Comparison of ENCODE assay signal across 8 mouse cellular contexts in the genomic region with DNA sequence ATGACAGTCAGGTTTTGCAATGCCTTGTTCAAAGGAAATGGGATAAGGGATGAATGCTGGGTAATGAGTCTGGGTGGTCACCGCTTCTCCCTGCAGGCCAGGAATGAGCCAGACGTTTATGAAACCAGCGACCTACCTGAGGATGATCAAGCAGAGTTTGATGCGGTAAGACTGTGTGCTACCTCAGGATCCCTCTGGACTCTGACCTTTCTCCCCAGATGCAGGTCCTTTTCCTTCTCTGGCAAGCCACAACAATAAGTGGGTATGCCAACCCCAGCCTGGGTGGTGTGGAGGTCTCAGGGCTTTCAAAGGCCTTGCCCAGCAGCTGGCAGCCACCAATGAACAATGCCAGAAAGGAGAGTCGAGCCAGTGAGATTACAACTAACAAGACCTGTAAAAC. TPM values are rescaled to one million over a fixed set of nuclear protein-coding genes. Genes with fewer than 3 reads are reported as not detected.
DNase-seq lines count a peak whose midpoint lies in the region; ATAC-seq and TF ChIP-seq lines count a peak whose summit lies in the region.

No protein-coding gene starts in this region.

- DNase-seq in cerebellum, adult 11-12 months, result peak; percentile 48
- DNase-seq in cerebellum, postnatal 10 days, result no peak
- DNase-seq in testis, postnatal 14 days (ENCODE audit: low spot score), result no peak
- DNase-seq in liver, embryonic 11.5 days (ENCODE audit: low spot score), result no peak
- no peak for DNase-seq in left cerebral cortex, adult 18-20 months (ENCODE audit: low spot score in 2 of 2)
- no peak for DNase-seq in left cerebral cortex, postnatal 14 days (ENCODE audit: low spot score in 2 of 2)
- DNase-seq in gastrocnemius, postnatal 10 days, result no peak

- H3K4me3 ChIP-seq in testis, adult 2 months (ENCODE audit: control insufficient read depth, low read depth, low read length), result peak overlapping the region; percentile 91
- peak overlapping the region; percentile 100 for H3K4me3 ChIP-seq in liver, embryonic 11.5 days (ENCODE audit: low read depth, low read length)

- H3K4me1 ChIP-seq in testis, adult 2 months (ENCODE audit: control insufficient read depth, insufficient read depth, low read length), result peaks cover 14% of the 10 kb centered on the region
- peaks cover 35% of the 10 kb centered on the region for H3K4me1 ChIP-seq in liver, embryonic 11.5 days (replicated peaks; ENCODE audit: control insufficient read depth, insufficient read depth, low read length)

- no peaks in the 10 kb centered on the region for H3K9me3 ChIP-seq in liver, embryonic 11.5 days (ENCODE audit: control insufficient read depth, low read length)

- no peak overlapping the region for H3K27ac ChIP-seq in testis, adult 2 months (ENCODE audit: control insufficient read depth, insufficient read depth, low read depth, low read length)
- peak overlapping the region; percentile 54; the same call in 1 of the 2 replicates for H3K27ac ChIP-seq in liver, embryonic 11.5 days (ENCODE audit: low read depth, low read length)

- TF ChIP-seq CTCF in testis, adult 2 months (IDR thresholded peaks at IDR 0.05; ENCODE audit: control insufficient read depth, insufficient read depth, insufficient replicate concordance, low read depth, low read length), result no peak

- intact Hi-C loops in left cerebral cortex, postnatal 14 days (cut with DNase I), result loop anchor here (2.0 kb wide), 1 partner anchor 21 kb away; the partner anchor contains the start of gene Mbd6

- H3K4me2 ChIP-seq in liver, embryonic 11.5 days, result peak overlapping the region; percentile 97

- peaks cover 1% of the 10 kb centered on the region for H3K36me3 ChIP-seq in testis, adult 2 months (ENCODE audit: control insufficient read depth, insufficient read depth, low read length)
- peaks cover 11% of the 10 kb centered on the region; the same call in 1 of the 2 replicates for H3K36me3 ChIP-seq in liver, embryonic 11.5 days (ENCODE audit: control insufficient read depth, insufficient read depth, low read length)

- no peak for ATAC-seq in liver, embryonic 11.5 days (replicated peaks; ENCODE audit: low FRiP score)

- H3K9ac ChIP-seq in liver, embryonic 11.5 days (ENCODE audit: low read depth, low read length), result peak overlapping the region; percentile 100

- 71% methylated on average over 5 of the region's 5 CpGs for WGBS in liver, embryonic 11.5 days

- H3K27me3 ChIP-seq in testis, adult 2 months (ENCODE audit: control insufficient read depth, insufficient read depth, low read length), result no peaks in the 10 kb centered on the region; the same call in 1 of the 2 replicates
- peaks cover 19% of the 10 kb centered on the region for H3K27me3 ChIP-seq in liver, embryonic 11.5 days (replicated peaks; ENCODE audit: control insufficient read depth, insufficient read depth, low read length)

- no peak for TF ChIP-seq POLR2A in testis, adult 2 months (IDR thresholded peaks at IDR 0.05; ENCODE audit: control insufficient read depth, low read depth, low read length)

RNA-seq across cellular contexts. Expression of gene Dctn2, which starts 1.1 kb away (rescaled TPM):
- 391 and 429 TPM in 2 replicates for polyA plus RNA-seq in testis, adult 2 months (2012; rRNA removed)
- polyA plus RNA-seq in liver, embryonic 11.5 days (2014; fragmentation: Nextera tagmentation; extraction: Ambion mirVana), result 135 TPM in 2 replicates
- 100 to 1,000 TPM; 260 TPM for total RNA-seq in left cerebral cortex, adult 18-20 months (2021)
- 100 to 1,000 TPM; 308 to 321 TPM for total RNA-seq in left cerebral cortex, postnatal 14 days (2021)
- total RNA-seq in gastrocnemius, postnatal 10 days (2021), result 100 to 1,000 TPM; 117 to 120 TPM

RNA-seq across cellular contexts. Expression of gene Kif5a, which starts 4.2 kb away (rescaled TPM):
- polyA plus RNA-seq in testis, adult 2 months (2012; rRNA removed), result 3.3 and 3.9 TPM in 2 replicates
- 1.3 and 1.4 TPM in 2 replicates for polyA plus RNA-seq in liver, embryonic 11.5 days (2014; fragmentation: Nextera tagmentation; extraction: Ambion mirVana)
- 1,000 to 10,000 TPM; 1,032 to 1,108 TPM for total RNA-seq in left cerebral cortex, adult 18-20 months (2021)
- total RNA-seq in left cerebral cortex, postnatal 14 days (2021), result 100 to 1,000 TPM; 581 to 593 TPM
- total RNA-seq in gastrocnemius, postnatal 10 days (2021), result 1 to 10 TPM; 1.1 to 1.6 TPM

RNA-seq across cellular contexts. Expression of gene Mbd6, which starts 21.5 kb away (rescaled TPM):
- 61.3 and 74.1 TPM in 2 replicates for polyA plus RNA-seq in testis, adult 2 months (2012; rRNA removed)
- polyA plus RNA-seq in liver, embryonic 11.5 days (2014; fragmentation: Nextera tagmentation; extraction: Ambion mirVana), result 14.2 and 19.0 TPM in 2 replicates
- total RNA-seq in left cerebral cortex, adult 18-20 months (2021), result 10 to 100 TPM; 43.5 to 46.3 TPM
- total RNA-seq in left cerebral cortex, postnatal 14 days (2021), result 10 to 100 TPM; 41.2 to 44.7 TPM
- 10 to 100 TPM; 18.7 to 28.9 TPM for total RNA-seq in gastrocnemius, postnatal 10 days (2021)

RNA-seq across cellular contexts. Expression of gene Mars, which starts 44.3 kb away (rescaled TPM):
- polyA plus RNA-seq in testis, adult 2 months (2012; rRNA removed), result 32.4 and 36.7 TPM in 2 replicates
- polyA plus RNA-seq in liver, embryonic 11.5 days (2014; fragmentation: Nextera tagmentation; extraction: Ambion mirVana), result 249 and 257 TPM in 2 replicates
- total RNA-seq in left cerebral cortex, adult 18-20 months (2021), result 10 to 100 TPM; 53.3 to 57.9 TPM
- total RNA-seq in left cerebral cortex, postnatal 14 days (2021), result 10 to 100 TPM; 59.1 to 61.5 TPM
- 10 to 100 TPM; 44.5 to 54.8 TPM for total RNA-seq in gastrocnemius, postnatal 10 days (2021)

RNA-seq across cellular contexts. Expression of gene Arhgap9, which starts 54.4 kb away (rescaled TPM):
- polyA plus RNA-seq in testis, adult 2 months (2012; rRNA removed), result 0.32 and 0.34 TPM in 2 replicates
- 22.0 and 24.4 TPM in 2 replicates for polyA plus RNA-seq in liver, embryonic 11.5 days (2014; fragmentation: Nextera tagmentation; extraction: Ambion mirVana)
- total RNA-seq in left cerebral cortex, adult 18-20 months (2021), result 1 to 10 TPM; 1.1 TPM
- total RNA-seq in left cerebral cortex, postnatal 14 days (2021), result 1 to 10 TPM in 1 of 2 experiments, under 1 TPM in 1; 0.66 to 1.2 TPM
- total RNA-seq in gastrocnemius, postnatal 10 days (2021), result 1 to 10 TPM; 1.1 to 2.3 TPM

Comparison
In these comparisons a context has a peak if more than half of its experiments do, and no peak if none do; other contexts are left out.
1. RNA of gene Kif5a, which starts 4.2 kb away (total RNA-seq): 1,032 to 1,108 TPM in left cerebral cortex, adult 18-20 months and 581 to 593 TPM in left cerebral cortex, postnatal 14 days; 1.1 to 1.6 TPM in gastrocnemius, postnatal 10 days; every median in the first group is over 100 times any median in the second.